Mouse (Mus musculus): ENCODE data around the gene Klrg1. TPM values are rescaled to one million over a fixed set of nuclear protein-coding genes. Genes with fewer than 3 reads are reported as not detected.

Gene Klrg1
- polyA plus RNA-seq, 1 experiment from 2014 or later = 0.14 TPM

DNA sequence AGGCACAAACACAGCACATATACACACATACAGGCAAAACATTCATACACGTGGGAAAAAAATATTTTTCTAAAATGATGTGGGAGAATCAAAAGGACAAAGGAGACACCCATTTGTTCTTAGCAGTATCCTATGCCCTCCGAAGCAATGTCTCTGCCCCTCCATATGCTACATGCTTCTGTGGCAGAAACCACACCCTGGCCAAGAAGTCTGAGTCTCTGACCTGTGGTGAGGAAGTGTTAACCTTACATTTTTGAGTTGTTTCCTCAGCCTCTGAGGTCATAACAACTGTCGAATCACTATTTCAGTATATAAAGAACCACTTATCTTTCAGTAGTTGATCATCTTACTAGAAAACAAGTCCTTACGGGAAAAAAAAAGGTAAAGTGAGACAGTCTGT lies 20.0 kb upstream of the Klrg1 start:
- H3K4me2 ChIP-seq (replicated peaks) = no peak overlapping the region
- H3K4me1 ChIP-seq = 0 out of 2 replicates have a peak, but pooled peaks cover 2% of the 10 kb centered on the region
- WGBS = 86% methylated on average over 4 of the region's 4 CpGs
- no peaks in the 10 kb centered on the region for H3K27me3 ChIP-seq
- no peaks in the 10 kb centered on the region for H3K36me3 ChIP-seq
- H3K9ac ChIP-seq = no peak overlapping the region
- no peaks in the 10 kb centered on the region for H3K9me3 ChIP-seq (replicated peaks)
- ATAC-seq (ENCODE audit: low FRiP score) = no peak
- H3K27ac ChIP-seq = no peak overlapping the region
- no peak overlapping the region for H3K4me3 ChIP-seq

DNA sequence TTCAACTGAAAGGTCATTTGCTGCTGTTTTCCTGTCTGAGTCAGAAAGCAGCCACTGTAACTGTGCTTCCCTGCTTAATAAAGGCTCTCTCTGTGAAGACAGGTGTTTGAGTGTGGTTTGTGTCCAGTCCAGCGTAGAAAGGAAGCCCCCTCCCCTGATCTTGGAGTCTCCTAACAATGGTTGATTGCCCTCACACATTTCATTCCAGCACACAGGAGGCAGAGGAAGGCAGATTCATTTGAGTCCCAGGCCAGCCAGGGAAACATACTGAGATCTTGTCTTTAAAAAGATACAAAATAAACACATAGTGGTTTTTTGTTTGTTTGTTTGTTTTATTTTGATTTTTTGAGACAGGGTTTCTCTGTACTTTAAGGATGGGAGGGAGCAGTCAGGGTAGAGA lies 19.4 kb upstream of the Klrg1 start:
- Histone ChIP-seq H3K27me3 (no peaks in the 10 kb centered on the region), H3K36me3 (no peaks in the 10 kb centered on the region), H3K4me3 (no peak overlapping the region), H3K4me1 (0 out of 2 replicates have a peak, but pooled peaks cover 2% of the 10 kb centered on the region), H3K27ac (no peak overlapping the region), H3K9ac (no peak overlapping the region), H3K9me3 (replicated peaks) (no peaks in the 10 kb centered on the region), H3K4me2 (replicated peaks) (no peak overlapping the region)
- ATAC-seq (ENCODE audit: low FRiP score) = no peak
- WGBS = 67% methylated on average over 1 of the region's 1 CpGs

DNA sequence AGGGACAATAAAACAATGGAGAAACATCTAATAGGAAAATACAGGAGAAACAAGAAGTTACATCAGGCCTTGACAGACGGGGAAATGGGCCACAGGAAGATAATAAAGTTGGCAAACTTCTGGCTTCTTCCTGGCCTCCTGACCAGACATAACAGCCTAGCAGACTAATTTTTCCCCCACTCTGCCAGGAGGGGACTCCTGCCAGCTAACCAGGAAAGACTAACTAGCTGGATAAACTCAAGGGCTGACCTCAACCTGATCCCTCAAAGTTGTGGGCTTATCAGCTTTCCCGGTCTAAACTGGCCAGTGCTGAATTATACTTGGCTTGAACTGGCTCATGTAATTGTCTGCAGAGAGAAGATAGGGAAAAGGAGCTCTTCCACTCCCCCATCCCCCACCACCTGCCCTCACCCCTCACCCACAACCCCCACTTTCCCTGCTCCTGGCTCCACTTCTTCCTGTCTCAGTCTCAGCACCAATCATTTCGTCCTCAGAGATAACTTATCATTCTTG lies 17.0 kb upstream of the Klrg1 start:
- Histone ChIP-seq H3K9ac (no peak overlapping the region), H3K4me2 (replicated peaks) (no peak overlapping the region), H3K4me1 (peaks cover 5% of the 10 kb centered on the region; the same call in 1 of the 2 replicates), H3K27ac (no peak overlapping the region), H3K36me3 (no peaks in the 10 kb centered on the region), H3K27me3 (no peaks in the 10 kb centered on the region), H3K9me3 (replicated peaks) (no peaks in the 10 kb centered on the region), H3K4me3 (no peak overlapping the region)
- 72% methylated on average over 3 of the region's 3 CpGs for WGBS
- ATAC-seq (ENCODE audit: low FRiP score) = no peak

DNA sequence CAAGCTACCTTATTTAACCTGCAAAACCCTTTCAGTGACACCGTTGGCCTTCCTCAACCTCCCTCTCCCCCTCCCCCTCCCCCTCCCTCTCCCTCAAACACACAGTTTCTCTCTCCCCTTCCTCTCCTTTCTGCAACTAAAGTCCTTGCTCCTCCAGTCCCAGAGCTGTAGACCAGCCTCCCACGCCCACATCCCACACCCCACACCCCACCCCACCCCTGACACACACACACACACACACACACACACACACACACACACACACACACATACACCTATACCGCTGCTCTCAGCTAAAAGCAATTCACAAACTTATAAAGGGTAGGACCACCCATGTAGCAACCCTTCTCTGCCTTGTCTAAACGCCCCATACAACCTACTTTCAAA lies 15.5 kb upstream of the Klrg1 start:
- H3K27me3 ChIP-seq = no peaks in the 10 kb centered on the region
- peak overlapping the region; percentile 62; the same call in 1 of the 2 replicates for H3K4me2 ChIP-seq (replicated peaks)
- WGBS = 62% methylated on average over 4 of the region's 4 CpGs
- peak; percentile 39; the same call in 1 of the 2 replicates for ATAC-seq (ENCODE audit: low FRiP score)
- H3K9ac ChIP-seq = no peak overlapping the region
- no peak overlapping the region for H3K27ac ChIP-seq
- H3K4me3 ChIP-seq = no peak overlapping the region
- H3K9me3 ChIP-seq (replicated peaks) = no peaks in the 10 kb centered on the region
- H3K36me3 ChIP-seq = no peaks in the 10 kb centered on the region
- H3K4me1 ChIP-seq = peaks cover 5% of the 10 kb centered on the region; the same call in 1 of the 2 replicates

DNA sequence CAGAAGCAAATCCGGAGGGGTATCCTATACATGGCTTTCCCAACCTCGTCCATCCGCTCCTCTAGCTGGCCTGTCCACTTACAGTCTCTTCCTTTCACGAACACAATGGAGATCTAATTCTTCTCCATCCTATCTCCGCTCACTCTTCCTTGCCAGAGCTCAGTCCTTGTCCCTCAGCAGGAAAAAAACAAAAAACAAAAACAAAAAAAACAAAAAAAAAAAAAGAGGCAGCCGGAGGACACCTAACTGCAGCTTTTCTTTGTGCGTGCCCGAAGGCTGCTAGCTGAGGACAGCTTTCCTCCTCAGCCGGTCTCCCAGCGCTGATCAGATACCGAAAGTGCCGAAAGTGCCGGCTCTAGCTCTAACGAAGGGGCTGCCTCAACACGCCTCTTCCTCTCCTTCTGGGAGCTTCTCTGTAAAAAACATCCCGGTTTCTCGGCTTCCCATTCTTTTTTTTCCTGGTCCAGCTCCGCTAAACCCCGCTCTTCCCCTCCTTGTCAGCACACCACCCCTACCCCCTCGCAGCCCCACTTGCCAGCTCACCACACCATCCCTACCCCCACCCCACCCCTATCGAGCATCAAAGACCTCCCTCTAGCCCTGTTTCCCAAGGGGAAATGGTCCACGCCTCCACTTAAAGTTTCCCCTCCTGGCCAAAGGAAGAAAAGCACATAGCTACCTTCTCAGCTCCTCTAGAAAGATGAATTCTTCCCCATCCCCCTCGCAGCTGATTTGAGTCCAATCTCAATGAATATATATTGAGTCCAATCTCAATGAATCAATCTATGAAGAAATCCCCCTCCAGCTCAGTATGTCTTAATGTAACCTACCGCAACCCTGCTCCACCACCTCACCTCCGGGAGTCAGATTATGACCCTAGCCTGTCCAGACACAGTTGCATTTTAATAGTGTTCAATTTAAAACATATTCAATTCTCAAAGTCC lies 14.9 kb upstream of the Klrg1 start:
- ATAC-seq (ENCODE audit: low FRiP score) = peak; percentile 85
- WGBS = 7% methylated on average over 25 of the region's 25 CpGs

DNA sequence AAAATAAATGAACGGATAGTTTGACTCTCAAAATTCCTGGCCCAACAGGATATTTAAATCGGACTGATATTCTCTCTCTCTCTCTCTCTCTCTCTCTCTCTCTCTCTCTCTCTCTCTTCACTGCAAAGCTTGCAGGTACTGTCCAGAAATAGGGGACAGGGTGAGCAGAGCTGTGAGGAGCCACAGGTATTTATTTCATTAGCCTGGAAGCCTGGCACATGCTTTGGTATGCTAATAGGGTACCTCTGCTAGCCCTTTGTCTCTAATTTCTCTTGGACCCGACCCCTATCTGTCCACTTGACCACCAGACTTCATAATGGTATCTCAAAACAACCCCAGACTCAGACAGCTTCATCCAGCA lies 14.2 kb upstream of the Klrg1 start:
- peaks cover 5% of the 10 kb centered on the region; the same call in 1 of the 2 replicates for H3K4me1 ChIP-seq
- peak overlapping the region; percentile 62 for H3K4me2 ChIP-seq (replicated peaks)
- H3K9me3 ChIP-seq (replicated peaks) = no peaks in the 10 kb centered on the region
- ATAC-seq (ENCODE audit: low FRiP score) = peak; percentile 46
- peak overlapping the region; percentile 46 for H3K4me3 ChIP-seq
- H3K27ac ChIP-seq = peak overlapping the region; percentile 79
- no peaks in the 10 kb centered on the region for H3K27me3 ChIP-seq
- H3K36me3 ChIP-seq = no peaks in the 10 kb centered on the region
- peak overlapping the region; percentile 71 for H3K9ac ChIP-seq
- WGBS = 28% methylated on average over 3 of the region's 3 CpGs

More for the DNA sequence above, 14.9 kb upstream of the Klrg1 start:
- Histone ChIP-seq H3K9ac (peak overlapping the region; percentile 71), H3K36me3 (no peaks in the 10 kb centered on the region), H3K4me1 (peaks cover 5% of the 10 kb centered on the region; the same call in 1 of the 2 replicates), H3K27ac (peak overlapping the region; percentile 79), H3K27me3 (no peaks in the 10 kb centered on the region), H3K4me3 (peak overlapping the region; percentile 46), H3K4me2 (replicated peaks) (peak overlapping the region; percentile 62), H3K9me3 (replicated peaks) (no peaks in the 10 kb centered on the region)

DNA sequence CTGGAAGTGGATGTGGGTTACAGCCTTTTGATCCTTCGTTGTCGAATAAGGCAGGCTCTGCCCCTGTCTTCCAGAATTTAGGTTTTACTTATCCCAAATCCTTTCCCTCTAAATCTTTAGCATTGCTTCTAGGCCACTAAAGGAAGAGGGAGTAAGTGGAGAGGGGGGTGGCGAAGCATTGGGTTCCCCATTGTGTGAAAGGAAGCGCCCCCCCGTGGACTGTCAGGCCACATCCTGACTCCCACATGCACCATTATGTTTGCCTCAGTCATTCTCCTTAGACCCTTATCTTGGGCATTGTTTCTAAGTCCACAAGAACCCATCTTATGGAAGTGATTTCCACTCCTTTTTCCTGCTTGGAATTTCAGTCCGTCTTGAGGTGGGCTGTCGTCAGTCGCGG lies 12.6 kb upstream of the Klrg1 start:
- WGBS = 52% methylated on average over 9 of the region's 9 CpGs
- Histone ChIP-seq H3K4me1 (peaks cover 5% of the 10 kb centered on the region; the same call in 1 of the 2 replicates), H3K27ac (no peak overlapping the region), H3K27me3 (no peaks in the 10 kb centered on the region), H3K4me3 (no peak overlapping the region), H3K36me3 (no peaks in the 10 kb centered on the region), H3K4me2 (replicated peaks) (no peak overlapping the region), H3K9me3 (replicated peaks) (no peaks in the 10 kb centered on the region), H3K9ac (no peak overlapping the region)
- no peak for ATAC-seq (ENCODE audit: low FRiP score)

DNA sequence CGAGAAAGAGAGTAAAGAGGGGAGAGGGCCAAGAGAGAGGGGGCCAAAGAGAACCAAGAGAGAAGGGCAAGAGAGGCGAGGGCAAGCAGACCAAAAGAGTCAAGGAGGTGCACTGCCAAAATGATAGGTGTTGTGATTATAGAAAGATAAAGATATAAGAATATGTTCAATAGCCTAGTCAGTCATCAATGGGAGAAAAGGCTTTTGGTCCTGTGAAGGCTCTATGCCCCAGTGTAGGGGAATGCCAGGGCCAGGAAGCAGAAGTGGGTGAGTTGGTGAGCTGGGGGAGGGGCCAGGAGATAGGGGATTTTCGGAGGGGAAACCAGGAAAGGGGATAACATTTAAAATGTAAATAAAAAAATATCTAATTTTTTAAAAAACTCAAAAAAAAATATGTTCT lies 11.6 kb upstream of the Klrg1 start:
- H3K4me2 ChIP-seq (replicated peaks) = no peak overlapping the region
- no peaks in the 10 kb centered on the region for H3K36me3 ChIP-seq
- H3K4me1 ChIP-seq = peaks cover 5% of the 10 kb centered on the region; the same call in 1 of the 2 replicates
- H3K9ac ChIP-seq = no peak overlapping the region
- no peaks in the 10 kb centered on the region for H3K27me3 ChIP-seq
- no peaks in the 10 kb centered on the region for H3K9me3 ChIP-seq (replicated peaks)
- 82% methylated on average over 3 of the region's 3 CpGs for WGBS
- H3K27ac ChIP-seq = no peak overlapping the region
- no peak for ATAC-seq (ENCODE audit: low FRiP score)
- no peak overlapping the region for H3K4me3 ChIP-seq

DNA sequence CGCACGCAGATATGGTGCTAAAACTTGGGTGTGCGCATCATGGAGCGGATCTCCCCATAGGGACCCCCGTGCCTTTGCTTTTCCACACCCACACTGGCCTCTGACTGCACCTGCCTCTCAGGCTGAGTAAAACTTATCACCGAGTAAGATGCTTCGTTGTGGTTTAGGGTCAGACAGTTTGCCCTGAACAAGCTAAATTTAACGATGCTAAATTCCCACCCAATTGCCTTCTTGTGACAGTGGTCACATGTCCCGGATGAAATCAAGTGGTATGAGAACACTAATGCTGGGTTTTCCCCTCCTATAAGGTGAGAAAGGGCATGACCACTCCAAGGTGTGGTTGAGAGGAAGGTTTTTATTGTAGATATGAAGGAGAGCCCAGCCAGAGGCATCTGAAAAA lies 11.1 kb upstream of the Klrg1 start:
- no peak for ATAC-seq (ENCODE audit: low FRiP score)
- WGBS = 92% methylated on average over 9 of the region's 9 CpGs

DNA sequence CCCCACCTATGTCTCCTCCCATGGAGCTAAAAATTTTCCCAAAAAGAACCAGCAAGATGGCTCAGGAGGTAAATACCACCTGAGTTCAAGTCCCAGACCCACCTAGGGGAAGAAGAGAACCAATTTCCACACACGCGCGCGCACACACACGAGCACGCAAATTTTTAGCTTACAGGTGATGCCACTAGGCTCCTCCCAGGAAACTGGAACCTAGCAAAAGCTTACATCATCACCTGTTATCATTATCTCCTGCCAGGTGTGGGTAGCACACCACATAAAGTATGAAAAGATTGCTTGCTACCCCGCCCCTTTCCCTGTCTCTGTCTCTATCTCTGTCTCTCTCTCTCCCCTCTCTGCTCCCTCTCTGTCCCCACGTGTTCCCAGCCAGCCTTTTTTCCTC lies 10.4 kb upstream of the Klrg1 start:
- Histone ChIP-seq H3K27me3 (no peaks in the 10 kb centered on the region), H3K36me3 (no peaks in the 10 kb centered on the region), H3K4me1 (peaks cover 5% of the 10 kb centered on the region; the same call in 1 of the 2 replicates), H3K4me2 (replicated peaks) (no peak overlapping the region), H3K27ac (no peak overlapping the region), H3K9ac (no peak overlapping the region), H3K9me3 (replicated peaks) (no peaks in the 10 kb centered on the region), H3K4me3 (no peak overlapping the region)
- no peak for ATAC-seq (ENCODE audit: low FRiP score)
- WGBS = 92% methylated on average over 8 of the region's 8 CpGs

More for the DNA sequence above, 11.1 kb upstream of the Klrg1 start:
- Histone ChIP-seq H3K36me3 (no peaks in the 10 kb centered on the region), H3K9ac (no peak overlapping the region), H3K27me3 (no peaks in the 10 kb centered on the region), H3K4me2 (replicated peaks) (no peak overlapping the region), H3K9me3 (replicated peaks) (no peaks in the 10 kb centered on the region), H3K27ac (no peak overlapping the region), H3K4me3 (no peak overlapping the region), H3K4me1 (peaks cover 5% of the 10 kb centered on the region; the same call in 1 of the 2 replicates)

DNA sequence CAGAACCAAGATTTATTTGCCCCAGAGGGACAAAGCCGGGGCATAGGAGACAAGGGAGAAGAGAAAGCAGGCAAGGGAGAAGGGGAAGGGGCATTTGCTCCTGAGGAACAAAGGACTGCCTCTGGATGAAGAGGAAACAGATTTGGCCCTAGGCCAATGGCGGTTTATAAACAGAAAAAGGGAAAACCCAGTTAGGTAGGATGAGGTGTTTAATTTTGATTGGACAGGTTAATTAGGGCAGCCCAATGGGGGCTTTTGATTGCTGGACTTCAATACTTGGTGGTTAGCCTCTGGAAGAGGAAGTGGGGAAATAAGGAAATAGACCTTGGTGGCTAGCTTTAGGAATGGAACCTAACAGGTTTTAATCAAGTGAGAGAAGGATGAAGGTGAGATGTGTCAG lies 9.5 kb upstream of the Klrg1 start:
- no peaks in the 10 kb centered on the region for H3K36me3 ChIP-seq
- H3K9ac ChIP-seq = no peak overlapping the region
- H3K27ac ChIP-seq = no peak overlapping the region
- ATAC-seq (ENCODE audit: low FRiP score) = no peak
- WGBS = 77% methylated on average over 2 of the region's 2 CpGs
- no peaks in the 10 kb centered on the region for H3K9me3 ChIP-seq (replicated peaks)
- peaks cover 4% of the 10 kb centered on the region; the same call in 1 of the 2 replicates for H3K4me1 ChIP-seq
- H3K4me2 ChIP-seq (replicated peaks) = no peak overlapping the region
- H3K4me3 ChIP-seq = no peak overlapping the region
- no peaks in the 10 kb centered on the region for H3K27me3 ChIP-seq

DNA sequence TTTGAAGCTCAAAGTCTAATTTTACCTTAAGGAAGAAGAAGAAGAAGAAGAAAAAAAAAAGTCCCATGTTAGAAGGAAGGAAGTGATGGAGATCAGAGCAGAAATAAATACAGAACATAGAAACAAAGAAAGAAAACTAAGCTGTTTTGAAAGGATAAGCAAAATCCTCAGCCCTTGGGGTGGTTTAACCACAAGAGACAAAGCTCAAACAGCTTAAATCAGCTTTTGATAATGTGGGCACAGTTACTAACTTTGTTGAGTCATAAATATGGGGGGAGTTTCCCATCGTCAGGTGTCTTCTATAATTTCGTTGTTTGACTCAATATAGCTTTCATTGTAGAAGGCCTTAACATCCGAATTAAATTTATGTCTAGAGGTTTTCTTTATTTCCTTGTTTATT lies 9.1 kb upstream of the Klrg1 start:
- Histone ChIP-seq H3K4me3 (no peak overlapping the region), H3K9ac (no peak overlapping the region), H3K36me3 (no peaks in the 10 kb centered on the region), H3K9me3 (replicated peaks) (no peaks in the 10 kb centered on the region), H3K4me1 (peaks cover under 1% of the 10 kb centered on the region; the same call in 1 of the 2 replicates), H3K4me2 (replicated peaks) (no peak overlapping the region), H3K27me3 (no peaks in the 10 kb centered on the region), H3K27ac (no peak overlapping the region)
- WGBS = 86% methylated on average over 3 of the region's 3 CpGs
- ATAC-seq (ENCODE audit: low FRiP score) = no peak

All from hindbrain, embryonic 12.5 days (tissue).